Mouse (Mus musculus): ENCODE measurements around the gene Frmd4a. TPM values are rescaled to one million over a fixed set of nuclear protein-coding genes. Genes with fewer than 3 reads are reported as not detected.

Gene Frmd4a
- polyA plus RNA-seq, 1 experiment from 2014 or later: 13.7 TPM

DNA sequence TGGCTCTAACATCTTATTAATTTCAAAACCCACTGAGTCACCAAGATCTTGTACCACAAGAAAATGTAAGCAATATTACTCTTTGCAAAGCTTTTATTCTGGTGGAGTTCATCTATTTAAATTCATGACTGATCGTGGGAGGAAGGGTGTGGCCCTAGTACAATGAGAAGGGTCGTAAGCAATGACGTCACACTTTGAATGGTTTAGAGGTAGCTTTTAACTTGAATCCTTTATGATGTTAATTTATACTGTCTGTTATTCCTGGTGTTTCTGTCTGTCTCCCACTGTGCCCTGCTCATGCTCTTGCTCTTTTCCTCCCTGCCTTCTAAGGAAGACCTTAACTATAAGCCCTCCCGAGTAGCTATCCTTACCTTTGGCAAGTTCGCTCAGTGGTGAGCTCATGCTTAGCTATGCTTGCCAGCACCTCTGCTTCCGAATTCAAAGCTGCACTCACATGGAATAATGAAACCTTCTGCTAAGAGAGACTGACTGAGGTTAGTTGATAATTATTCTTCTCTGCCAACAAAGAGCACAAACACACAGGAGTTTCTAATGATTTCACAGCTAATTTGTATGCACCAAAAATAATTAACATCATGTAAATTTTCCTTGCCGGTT lies 95.9 kb downstream of the Frmd4a start:
- no peak for ATAC-seq
- WGBS: 77% methylated on average over 7 of the region's 7 CpGs

DNA sequence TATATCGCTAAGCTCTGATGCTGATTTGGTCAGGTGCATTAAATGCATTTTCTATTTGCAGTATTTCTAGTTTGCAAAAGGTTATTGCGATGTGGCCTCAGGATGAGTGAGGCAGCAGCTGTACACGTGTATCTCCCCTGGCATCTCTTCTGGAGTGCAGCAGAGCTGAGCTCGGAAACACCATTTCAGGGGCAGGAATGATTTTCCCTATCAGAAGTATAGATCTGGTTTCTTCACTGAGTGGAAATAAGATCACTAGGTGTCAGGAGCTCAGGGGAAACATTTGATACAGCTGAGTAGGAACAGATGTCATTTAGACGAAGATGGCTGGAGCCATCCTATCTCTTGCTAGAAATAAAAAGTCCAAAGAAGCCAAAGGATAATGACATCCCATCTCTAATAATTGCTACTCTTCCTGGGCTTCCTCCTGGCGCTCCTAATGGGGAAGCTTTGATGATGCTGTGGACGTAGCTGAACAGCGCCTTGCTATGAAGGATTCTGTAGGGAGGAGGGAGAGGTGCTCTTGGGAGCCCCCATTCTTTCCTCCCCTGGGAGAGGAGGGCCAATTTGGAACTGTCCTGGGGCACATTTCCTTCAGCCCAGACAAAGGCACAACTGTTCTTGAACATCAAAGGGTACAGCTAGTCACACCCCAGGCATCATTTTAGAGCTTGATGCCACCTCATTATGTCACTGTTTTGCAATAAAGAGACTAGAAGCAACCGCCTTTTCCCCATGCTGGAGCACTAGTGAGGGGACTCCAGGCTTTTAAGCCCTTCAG lies 102.4 kb downstream of the Frmd4a start:
- no peaks in the 10 kb centered on the region for H3K9me3 ChIP-seq (ENCODE audit: control insufficient read depth, low read length)
- no peak overlapping the region for H3K4me3 ChIP-seq (ENCODE audit: low read length)
- no peak overlapping the region for H3K4me2 ChIP-seq (ENCODE audit: low read depth, low read length)
- no peak overlapping the region for H3K9ac ChIP-seq (ENCODE audit: low read depth, low read length)
- H3K36me3 ChIP-seq (ENCODE audit: control insufficient read depth, insufficient read depth, low read length): no peaks in the 10 kb centered on the region
- no peaks in the 10 kb centered on the region for H3K27me3 ChIP-seq (replicated peaks; ENCODE audit: control insufficient read depth, insufficient read depth, low read length)
- H3K4me1 ChIP-seq (ENCODE audit: control insufficient read depth, insufficient read depth, low read length): no peaks in the 10 kb centered on the region
- ATAC-seq: no peak
- WGBS: 60% methylated on average over 9 of the region's 9 CpGs
- H3K27ac ChIP-seq (ENCODE audit: low read length): no peak overlapping the region

More for the DNA sequence above, 95.9 kb downstream of the Frmd4a start:
- H3K4me3 ChIP-seq (ENCODE audit: low read length): no peak overlapping the region
- no peak overlapping the region for H3K9ac ChIP-seq (ENCODE audit: low read depth, low read length)
- no peak overlapping the region for H3K4me2 ChIP-seq (ENCODE audit: low read depth, low read length)
- H3K27ac ChIP-seq (ENCODE audit: low read length): no peak overlapping the region
- H3K36me3 ChIP-seq (ENCODE audit: control insufficient read depth, insufficient read depth, low read length): no peaks in the 10 kb centered on the region
- no peaks in the 10 kb centered on the region for H3K27me3 ChIP-seq (replicated peaks; ENCODE audit: control insufficient read depth, insufficient read depth, low read length)
- no peaks in the 10 kb centered on the region for H3K9me3 ChIP-seq (ENCODE audit: control insufficient read depth, low read length)
- H3K4me1 ChIP-seq (ENCODE audit: control insufficient read depth, insufficient read depth, low read length): no peaks in the 10 kb centered on the region

DNA sequence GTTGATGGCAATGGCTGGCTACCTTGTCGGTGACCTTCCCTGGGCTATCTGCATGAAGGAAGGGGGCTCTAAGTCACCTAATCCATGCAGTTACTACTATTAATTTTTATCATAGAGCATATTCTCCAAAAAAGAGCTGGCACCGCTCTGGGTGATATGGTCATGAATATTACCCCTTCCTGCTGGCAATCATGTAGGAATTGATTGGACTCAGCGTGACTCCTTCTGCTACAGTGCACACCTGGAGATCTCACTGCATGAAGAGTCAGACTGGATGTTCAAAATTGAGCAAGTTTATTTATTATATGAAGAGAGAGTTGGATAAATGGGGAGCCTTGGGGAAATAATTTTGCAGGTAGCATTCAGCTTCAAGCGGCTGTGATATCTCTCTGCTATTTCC lies 113.7 kb downstream of the Frmd4a start:
- H3K9me3 ChIP-seq (ENCODE audit: control insufficient read depth, low read length): no peaks in the 10 kb centered on the region
- ATAC-seq: no peak
- no peak overlapping the region for H3K27ac ChIP-seq (ENCODE audit: low read length)
- no peaks in the 10 kb centered on the region for H3K27me3 ChIP-seq (replicated peaks; ENCODE audit: control insufficient read depth, insufficient read depth, low read length)
- H3K4me2 ChIP-seq (ENCODE audit: low read depth, low read length): no peak overlapping the region
- H3K4me1 ChIP-seq (ENCODE audit: control insufficient read depth, insufficient read depth, low read length): no peaks in the 10 kb centered on the region
- H3K4me3 ChIP-seq (ENCODE audit: low read length): no peak overlapping the region
- H3K9ac ChIP-seq (ENCODE audit: low read depth, low read length): no peak overlapping the region
- 90% methylated on average over 4 of the region's 4 CpGs for WGBS
- no peaks in the 10 kb centered on the region for H3K36me3 ChIP-seq (ENCODE audit: control insufficient read depth, insufficient read depth, low read length)

DNA sequence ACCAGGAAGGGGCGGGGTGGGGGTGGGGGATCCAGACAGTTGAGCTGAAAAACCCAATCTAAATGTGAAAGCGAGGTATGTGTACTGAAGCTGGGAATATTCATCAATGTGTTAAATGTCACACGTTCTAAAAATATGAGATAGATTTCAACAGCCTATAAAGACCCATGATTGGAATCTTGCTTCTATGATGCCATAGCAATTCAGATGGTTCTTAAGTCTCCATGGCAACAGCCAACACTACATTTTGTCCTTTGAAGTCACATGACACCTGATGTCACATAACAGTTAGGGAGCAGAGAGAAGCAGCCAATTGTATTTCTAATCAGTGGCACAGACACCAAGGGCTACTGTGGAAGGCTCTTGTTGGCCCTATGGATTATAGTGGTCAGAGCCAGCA lies 120.0 kb downstream of the Frmd4a start:
- Histone ChIP-seq H3K36me3 (ENCODE audit: control insufficient read depth, insufficient read depth, low read length) (no peaks in the 10 kb centered on the region), H3K9me3 (ENCODE audit: control insufficient read depth, low read length) (no peaks in the 10 kb centered on the region), H3K4me3 (ENCODE audit: low read length) (no peak overlapping the region), H3K9ac (ENCODE audit: low read depth, low read length) (no peak overlapping the region), H3K27ac (ENCODE audit: low read length) (no peak overlapping the region), H3K27me3 (replicated peaks; ENCODE audit: control insufficient read depth, insufficient read depth, low read length) (no peaks in the 10 kb centered on the region), H3K4me2 (ENCODE audit: low read depth, low read length) (no peak overlapping the region), H3K4me1 (ENCODE audit: control insufficient read depth, insufficient read depth, low read length) (no peaks in the 10 kb centered on the region)
- no peak for ATAC-seq
- WGBS: 90% methylated on average over 3 of the region's 3 CpGs

DNA sequence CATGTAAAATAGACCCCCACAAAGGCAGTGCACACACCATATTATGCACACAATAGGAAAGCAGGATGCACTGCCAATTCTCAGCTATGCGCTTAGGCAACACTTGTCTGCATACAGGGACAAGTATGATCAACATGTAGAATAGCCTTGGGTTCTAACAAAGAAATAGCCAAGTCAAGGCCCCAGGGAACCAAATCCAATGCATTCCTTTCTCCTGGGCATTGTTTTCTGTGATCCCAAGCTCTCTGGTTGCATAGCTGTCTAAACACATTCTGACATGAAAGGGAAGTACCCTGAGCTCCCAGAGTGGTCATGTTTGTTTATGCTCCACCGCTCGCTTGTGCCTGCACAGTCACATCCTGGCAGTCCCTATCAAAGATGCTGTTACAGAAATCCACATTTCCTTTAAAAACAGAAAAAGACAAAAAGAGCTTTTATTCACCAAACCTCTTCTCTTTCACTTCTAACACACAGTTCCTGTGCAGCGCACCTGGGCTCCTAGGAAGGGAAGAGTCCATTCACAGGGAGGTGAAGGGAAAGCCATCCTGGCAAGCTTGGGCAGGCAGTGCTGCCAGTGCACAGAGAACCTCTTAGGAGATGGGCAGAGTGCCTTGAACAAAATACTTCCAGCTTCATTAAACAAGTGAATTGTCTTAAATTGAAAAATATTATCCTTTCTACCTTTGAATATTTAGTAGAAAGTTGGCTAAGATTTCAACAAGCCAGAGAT lies 124.9 kb downstream of the Frmd4a start:
- whole genome bisulfite sequencing: 60% methylated on average over 4 of the region's 4 CpGs
- no peaks in the 10 kb centered on the region for H3K27me3 ChIP-seq (replicated peaks; ENCODE audit: control insufficient read depth, insufficient read depth, low read length)
- H3K4me1 ChIP-seq (ENCODE audit: control insufficient read depth, insufficient read depth, low read length): no peaks in the 10 kb centered on the region
- H3K9ac ChIP-seq (ENCODE audit: low read depth, low read length): no peak overlapping the region
- no peak overlapping the region for H3K27ac ChIP-seq (ENCODE audit: low read length)
- no peaks in the 10 kb centered on the region for H3K36me3 ChIP-seq (ENCODE audit: control insufficient read depth, insufficient read depth, low read length)
- no peak overlapping the region for H3K4me3 ChIP-seq (ENCODE audit: low read length)
- no peaks in the 10 kb centered on the region for H3K9me3 ChIP-seq (ENCODE audit: control insufficient read depth, low read length)
- no peak overlapping the region for H3K4me2 ChIP-seq (ENCODE audit: low read depth, low read length)
- ATAC-seq: no peak

DNA sequence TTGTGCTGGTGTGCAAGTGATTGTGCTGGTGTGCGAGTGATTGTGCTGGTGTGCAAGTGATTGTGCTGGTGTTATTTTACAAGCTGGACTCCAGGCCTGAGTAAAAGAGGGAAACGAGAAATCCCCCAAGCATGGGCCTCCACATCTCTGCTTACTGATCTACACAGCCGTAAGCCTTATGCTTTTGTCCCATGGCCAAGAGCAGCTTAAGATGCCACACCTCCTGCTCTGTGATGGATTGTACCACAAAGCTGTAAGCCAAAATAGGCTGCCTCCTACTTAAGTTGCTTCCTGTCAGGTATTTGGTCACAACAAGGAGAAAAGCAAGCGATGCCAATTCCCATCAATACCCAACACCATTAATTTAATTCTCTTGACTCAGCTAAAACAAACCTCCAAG lies 126.9 kb downstream of the Frmd4a start:
- ATAC-seq: no peak
- Histone ChIP-seq H3K27me3 (replicated peaks; ENCODE audit: control insufficient read depth, insufficient read depth, low read length) (no peaks in the 10 kb centered on the region), H3K36me3 (ENCODE audit: control insufficient read depth, insufficient read depth, low read length) (no peaks in the 10 kb centered on the region), H3K4me1 (ENCODE audit: control insufficient read depth, insufficient read depth, low read length) (no peaks in the 10 kb centered on the region), H3K9me3 (ENCODE audit: control insufficient read depth, low read length) (no peaks in the 10 kb centered on the region), H3K27ac (ENCODE audit: low read length) (no peak overlapping the region), H3K4me3 (ENCODE audit: low read length) (no peak overlapping the region), H3K9ac (ENCODE audit: low read depth, low read length) (no peak overlapping the region), H3K4me2 (ENCODE audit: low read depth, low read length) (no peak overlapping the region)
- 87% methylated on average over 4 of the region's 4 CpGs for WGBS

DNA sequence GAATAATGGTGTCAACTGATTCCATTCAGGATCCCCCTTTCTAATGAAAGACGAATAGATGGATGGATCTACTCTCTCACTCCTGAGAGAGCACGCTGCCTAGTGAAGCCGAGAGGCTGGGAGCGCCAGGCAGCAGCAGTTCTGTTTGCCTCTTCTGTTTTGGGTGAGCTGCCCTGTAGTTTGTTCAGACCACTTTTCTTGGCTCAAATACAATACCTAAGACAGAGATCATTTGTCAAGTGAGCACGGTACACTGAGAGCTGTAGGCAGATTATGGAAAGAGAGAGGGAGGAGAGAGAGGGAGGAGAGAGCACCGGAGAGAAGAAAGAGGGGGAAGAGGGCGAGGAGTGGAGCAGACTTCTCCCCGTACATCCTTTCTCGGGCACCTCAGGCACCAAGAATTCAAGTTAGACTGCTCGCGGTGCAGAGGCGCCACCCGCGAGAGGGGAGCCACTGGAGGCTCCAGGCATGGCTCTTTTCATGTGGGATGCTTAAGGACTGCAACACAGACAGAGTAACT lies 135.1 kb downstream of the Frmd4a start:
- no peak; the same call in 1 of the 2 replicates for ATAC-seq
- 6% methylated on average over 14 of the region's 14 CpGs for WGBS
- peak overlapping the region; percentile 32 for H3K9ac ChIP-seq (ENCODE audit: low read depth, low read length)

DNA sequence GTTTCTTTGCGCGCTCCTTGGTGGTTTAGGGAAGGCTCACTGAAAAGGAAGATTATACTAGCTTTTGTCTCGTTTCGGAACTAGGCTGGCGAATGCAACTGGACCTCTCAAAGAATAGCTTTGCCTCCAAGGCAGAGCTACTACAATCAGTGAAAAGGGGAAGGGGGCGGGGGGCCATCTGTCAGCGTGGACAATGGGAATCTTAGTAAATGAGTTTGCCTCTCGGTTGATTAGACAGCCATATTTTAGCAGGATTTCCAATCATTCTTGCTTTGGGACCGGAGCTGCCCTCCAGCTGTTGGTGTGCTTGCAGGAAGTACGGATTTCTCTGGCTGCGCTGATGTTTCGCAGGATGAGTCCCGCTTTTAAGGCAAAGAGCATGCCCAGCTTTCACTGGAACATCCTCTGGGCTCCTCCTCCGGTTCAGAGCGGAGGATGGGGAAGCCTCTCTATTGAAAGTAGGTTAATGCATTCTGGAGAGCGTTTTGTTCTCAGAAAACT lies 135.7 kb downstream of the Frmd4a start:
- ATAC-seq: no peak; the same call in 1 of the 2 replicates
- Histone ChIP-seq H3K36me3 (ENCODE audit: control insufficient read depth, insufficient read depth, low read length) (no peaks in the 10 kb centered on the region), H3K27me3 (replicated peaks; ENCODE audit: control insufficient read depth, insufficient read depth, low read length) (no peaks in the 10 kb centered on the region), H3K4me2 (ENCODE audit: low read depth, low read length) (peak overlapping the region; percentile 57), H3K4me1 (ENCODE audit: control insufficient read depth, insufficient read depth, low read length) (no peaks in the 10 kb centered on the region; the same call in 1 of the 2 replicates), H3K27ac (ENCODE audit: low read length) (no peak overlapping the region), H3K4me3 (ENCODE audit: low read length) (peak overlapping the region; percentile 47), H3K9ac (ENCODE audit: low read depth, low read length) (peak overlapping the region; percentile 32), H3K9me3 (ENCODE audit: control insufficient read depth, low read length) (no peaks in the 10 kb centered on the region)
- WGBS: 3% methylated on average over 16 of the region's 16 CpGs

More for the DNA sequence above, 135.1 kb downstream of the Frmd4a start:
- Histone ChIP-seq H3K4me1 (ENCODE audit: control insufficient read depth, insufficient read depth, low read length) (no peaks in the 10 kb centered on the region; the same call in 1 of the 2 replicates), H3K4me2 (ENCODE audit: low read depth, low read length) (peak overlapping the region; percentile 57), H3K36me3 (ENCODE audit: control insufficient read depth, insufficient read depth, low read length) (no peaks in the 10 kb centered on the region), H3K9me3 (ENCODE audit: control insufficient read depth, low read length) (no peaks in the 10 kb centered on the region), H3K4me3 (ENCODE audit: low read length) (peak overlapping the region; percentile 47), H3K27ac (ENCODE audit: low read length) (no peak overlapping the region), H3K27me3 (replicated peaks; ENCODE audit: control insufficient read depth, insufficient read depth, low read length) (no peaks in the 10 kb centered on the region)

DNA sequence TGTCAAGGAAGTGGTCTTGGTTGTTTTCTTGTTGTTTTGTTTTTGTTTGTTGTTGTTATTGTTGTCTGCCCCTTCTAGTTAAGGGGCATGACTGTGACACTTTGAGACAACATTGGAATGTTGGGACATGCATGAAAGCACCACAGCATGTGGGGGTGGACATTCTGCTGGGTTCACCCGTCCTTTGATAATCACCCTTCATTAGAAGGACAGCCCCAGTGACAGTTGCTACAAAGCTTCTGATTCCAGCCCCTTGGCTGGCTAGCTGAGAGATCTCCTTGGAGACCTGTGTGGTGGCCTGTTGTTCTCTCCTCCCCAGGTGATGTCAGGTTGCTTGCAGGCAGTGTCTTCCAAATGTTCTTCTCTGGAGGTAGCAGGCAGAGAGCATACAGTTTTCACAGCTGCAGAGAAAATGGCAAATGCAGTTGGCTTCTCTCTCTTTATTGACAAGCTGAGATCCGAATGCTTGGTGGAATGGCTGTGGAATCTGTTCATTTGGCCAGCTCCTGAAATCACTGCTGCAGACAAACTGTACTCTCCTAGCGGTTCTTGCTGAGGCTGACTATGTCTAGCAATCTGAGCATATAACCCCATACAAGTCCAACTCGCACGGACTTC lies 136.6 kb downstream of the Frmd4a start:
- no peak overlapping the region for H3K4me2 ChIP-seq (ENCODE audit: low read depth, low read length)
- no peaks in the 10 kb centered on the region; the same call in 1 of the 2 replicates for H3K4me1 ChIP-seq (ENCODE audit: control insufficient read depth, insufficient read depth, low read length)
- H3K27me3 ChIP-seq (replicated peaks; ENCODE audit: control insufficient read depth, insufficient read depth, low read length): no peaks in the 10 kb centered on the region
- H3K9ac ChIP-seq (ENCODE audit: low read depth, low read length): no peak overlapping the region
- H3K27ac ChIP-seq (ENCODE audit: low read length): no peak overlapping the region
- WGBS: 70% methylated on average over 5 of the region's 5 CpGs
- no peak for ATAC-seq
- H3K9me3 ChIP-seq (ENCODE audit: control insufficient read depth, low read length): no peaks in the 10 kb centered on the region
- no peak overlapping the region for H3K4me3 ChIP-seq (ENCODE audit: low read length)
- H3K36me3 ChIP-seq (ENCODE audit: control insufficient read depth, insufficient read depth, low read length): no peaks in the 10 kb centered on the region

Measured in intestine, embryonic 16.5 days (tissue).